ENCODE assay signal across 19 mouse cellular contexts in genomic region chr9:30167223-30167622, GRCm38 (mm10).
DNase-seq lines count a peak whose midpoint lies in the region; ATAC-seq and TF ChIP-seq lines count a peak whose summit lies in the region.
"Had no signal": no experiment of that assay in that cellular context is flagged by ENCODE, and none has a peak within 500 bp of the region (broad histone marks: within the 10 kb centered on the region; RNA-seq: fewer than 3 reads in every experiment).

No protein-coding gene starts in this region.

- no peak overlapping the region for H3K9ac ChIP-seq in kidney, postnatal 0 days (ENCODE audit: low read depth, low read length)
- H3K9ac ChIP-seq in embryonic facial prominence, embryonic 14.5 days (ENCODE audit: low read depth, low read length) = no peak overlapping the region
- H3K9ac ChIP-seq in limb, embryonic 15.5 days = no peak overlapping the region
- H3K9ac ChIP-seq: forebrain, embryonic 12.5 days; liver, embryonic 13.5 days; lung, embryonic 14.5 days; stomach, embryonic 15.5 days had no signal

- no peak for TF ChIP-seq CTCF in kidney, postnatal 0 days (IDR thresholded peaks at IDR 0.05; ENCODE audit: low read depth)

- no peaks in the 10 kb centered on the region for H3K36me3 ChIP-seq in kidney, postnatal 0 days (ENCODE audit: insufficient read depth, low read length)
- no peaks in the 10 kb centered on the region for H3K36me3 ChIP-seq in embryonic facial prominence, embryonic 14.5 days (ENCODE audit: control insufficient read depth, insufficient read depth, low read length)
- no peaks in the 10 kb centered on the region for H3K36me3 ChIP-seq in limb, embryonic 15.5 days
- H3K36me3 ChIP-seq: forebrain, embryonic 12.5 days; liver, embryonic 13.5 days; stomach, embryonic 15.5 days had no signal

- peak; percentile 31 for DNase-seq in kidney, postnatal 0 days (ENCODE audit: low spot score)
- no peak for DNase-seq in kidney, postnatal 4 days
- DNase-seq in embryonic facial prominence, embryonic 14.5 days (ENCODE audit: low spot score) = peak; percentile 63
- no peak for DNase-seq in frontal cortex, adult 2 months (ENCODE audit: extremely low spot score in 1 of 2, low spot score in 1 of 2)
- DNase-seq in layer of hippocampus, postnatal 25 days (ENCODE audit: extremely low spot score in 1 of 2, low spot score in 1 of 2) = no peak
- DNase-seq in layer of hippocampus, postnatal 10 days (ENCODE audit: low spot score in 2 of 2) = no peak
- DNase-seq: cerebellum, adult 8-10 months; gastrocnemius, postnatal 14 days; kidney, postnatal 14 days; liver, embryonic 13.5 days; lung, embryonic 14.5 days; lung, postnatal 36 days; right cerebral cortex, postnatal 25 days; thymus, adult 18-20 months had no signal

- H3K4me3 ChIP-seq in kidney, postnatal 0 days (replicated peaks; ENCODE audit: low read depth, low read length) = no peak overlapping the region
- H3K4me3 ChIP-seq in embryonic facial prominence, embryonic 14.5 days (ENCODE audit: low read depth, low read length) = no peak overlapping the region
- H3K4me3 ChIP-seq in limb, embryonic 15.5 days = no peak overlapping the region
- H3K4me3 ChIP-seq: forebrain, embryonic 12.5 days; liver, embryonic 13.5 days; stomach, embryonic 15.5 days had no signal

- no peaks in the 10 kb centered on the region for H3K4me1 ChIP-seq in kidney, postnatal 0 days (replicated peaks; ENCODE audit: insufficient read depth, low read length)
- H3K4me1 ChIP-seq in embryonic facial prominence, embryonic 14.5 days (ENCODE audit: control insufficient read depth, insufficient read depth, low read length) = peaks cover 11% of the 10 kb centered on the region
- H3K4me1 ChIP-seq in limb, embryonic 15.5 days = peaks cover 7% of the 10 kb centered on the region; the same call in 1 of the 2 replicates
- H3K4me1 ChIP-seq: liver, embryonic 13.5 days; stomach, embryonic 15.5 days had no signal

- H3K4me2 ChIP-seq in kidney, postnatal 0 days (ENCODE audit: low read length) = no peak overlapping the region
- no peak overlapping the region for H3K4me2 ChIP-seq in embryonic facial prominence, embryonic 14.5 days (ENCODE audit: low read depth, low read length)
- no peak overlapping the region for H3K4me2 ChIP-seq in limb, embryonic 15.5 days
- H3K4me2 ChIP-seq: forebrain, embryonic 12.5 days; liver, embryonic 13.5 days; lung, embryonic 14.5 days; stomach, embryonic 15.5 days had no signal

- no peaks in the 10 kb centered on the region for H3K9me3 ChIP-seq in kidney, postnatal 0 days (replicated peaks; ENCODE audit: low read length)
- no peaks in the 10 kb centered on the region for H3K9me3 ChIP-seq in embryonic facial prominence, embryonic 14.5 days (ENCODE audit: control insufficient read depth, low read length)
- H3K9me3 ChIP-seq in limb, embryonic 15.5 days = no peaks in the 10 kb centered on the region
- H3K9me3 ChIP-seq: forebrain, embryonic 12.5 days; liver, embryonic 13.5 days; stomach, embryonic 15.5 days had no signal

- H3K27me3 ChIP-seq in kidney, postnatal 0 days (ENCODE audit: insufficient read depth, low read length) = no peaks in the 10 kb centered on the region
- no peaks in the 10 kb centered on the region for H3K27me3 ChIP-seq in embryonic facial prominence, embryonic 14.5 days (replicated peaks; ENCODE audit: control insufficient read depth, insufficient read depth, low read length)
- no peaks in the 10 kb centered on the region for H3K27me3 ChIP-seq in limb, embryonic 15.5 days
- H3K27me3 ChIP-seq: forebrain, embryonic 12.5 days; liver, embryonic 13.5 days; stomach, embryonic 15.5 days had no signal

- H3K27ac ChIP-seq in kidney, postnatal 0 days = no peak overlapping the region
- H3K27ac ChIP-seq in embryonic facial prominence, embryonic 14.5 days (replicated peaks; ENCODE audit: low read depth, low read length) = peak overlapping the region; percentile 52
- peak overlapping the region; percentile 47; the same call in 1 of the 2 replicates for H3K27ac ChIP-seq in limb, embryonic 15.5 days
- H3K27ac ChIP-seq: forebrain, embryonic 12.5 days; liver, embryonic 13.5 days; stomach, embryonic 15.5 days had no signal

- ATAC-seq in kidney, postnatal 0 days (replicated peaks; ENCODE audit: low FRiP score, low read depth) = no peak
- no peak for ATAC-seq in embryonic facial prominence, embryonic 14.5 days (ENCODE audit: low read depth)
- no peak for ATAC-seq in limb, embryonic 15.5 days (ENCODE audit: insufficient number of reproducible peaks, low FRiP score, low TSS enrichment, low read depth)
- ATAC-seq: hindbrain, embryonic 16.5 days; intestine, embryonic 16.5 days had no signal

- 20% methylated on average over 7 of the region's 7 CpGs for WGBS in kidney, postnatal 0 days
- 16% methylated on average over 7 of the region's 7 CpGs for WGBS in embryonic facial prominence, embryonic 14.5 days
- WGBS in limb, embryonic 15.5 days = 17% methylated on average over 7 of the region's 7 CpGs

Comparison
In these comparisons a context has a peak if more than half of its experiments do, and no peak if none do; other contexts are left out.
1. DNase-seq: peak in kidney, postnatal 0 days (single experiment) and embryonic facial prominence, embryonic 14.5 days (single experiment); none in kidney, postnatal 4 days (0 of 2), frontal cortex, adult 2 months (0 of 2), layer of hippocampus, postnatal 25 days (0 of 2) and layer of hippocampus, postnatal 10 days (0 of 2).